Mouse (Mus musculus): ENCODE measurements around the gene Notch2. TPM values are rescaled to one million over a fixed set of nuclear protein-coding genes. Genes with fewer than 3 reads are reported as not detected.
A peak's percentile ranks its signal among the peaks of the same experiment; 100 is the strongest.
"Not testable (repeated sequence)": the region's sequence is repeated elsewhere in the genome, so short reads cannot be mapped to it uniquely, and the experiment has no call there.

Gene Notch2
- polyA plus RNA-seq, 1 experiment from 2014 or later: 11.5 TPM

DNA sequence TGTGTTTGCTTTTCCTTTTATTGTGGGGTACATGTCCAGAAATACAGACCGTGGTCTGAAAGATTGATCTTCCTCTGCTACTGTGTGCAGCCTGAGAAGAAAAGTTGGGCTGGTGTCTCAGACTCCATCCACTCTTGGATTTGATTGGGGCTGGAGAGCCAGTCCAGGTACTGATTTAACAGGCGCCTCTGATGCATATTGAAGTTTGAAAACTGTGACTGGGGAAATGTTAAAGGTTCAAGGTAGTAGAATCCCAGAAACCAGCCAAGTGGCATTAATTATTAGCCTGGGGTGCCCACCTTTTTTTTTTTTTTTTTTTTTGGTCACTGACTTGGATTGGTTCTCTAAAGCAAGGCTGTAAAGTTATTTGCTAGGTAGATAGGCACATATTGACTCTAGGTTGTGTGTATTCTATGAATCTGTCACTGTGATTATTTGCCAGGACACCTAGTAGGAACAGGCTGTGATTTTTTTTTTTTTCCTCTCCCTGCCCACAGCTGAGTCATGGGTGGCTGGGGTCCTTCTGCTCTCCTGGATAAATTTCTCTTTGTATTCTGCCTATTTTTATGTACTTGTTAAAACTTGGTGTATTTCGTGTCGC lies 31.5 kb downstream of the Notch2 start:
- Histone ChIP-seq H3K36me3 (no peaks in the 10 kb centered on the region), H3K4me3 (no peak overlapping the region), H3K4me2 (no peak overlapping the region), H3K9ac (no peak overlapping the region), H3K27ac (no peak overlapping the region), H3K27me3 (no peaks in the 10 kb centered on the region), H3K9me3 (replicated peaks) (no peaks in the 10 kb centered on the region), H3K4me1 (replicated peaks) (peaks cover 62% of the 10 kb centered on the region)
- WGBS: 82% methylated on average over 4 of the region's 4 CpGs
- no peak for ATAC-seq (replicated peaks; ENCODE audit: insufficient number of reproducible peaks, insufficient read depth, low FRiP score, low read depth)

DNA sequence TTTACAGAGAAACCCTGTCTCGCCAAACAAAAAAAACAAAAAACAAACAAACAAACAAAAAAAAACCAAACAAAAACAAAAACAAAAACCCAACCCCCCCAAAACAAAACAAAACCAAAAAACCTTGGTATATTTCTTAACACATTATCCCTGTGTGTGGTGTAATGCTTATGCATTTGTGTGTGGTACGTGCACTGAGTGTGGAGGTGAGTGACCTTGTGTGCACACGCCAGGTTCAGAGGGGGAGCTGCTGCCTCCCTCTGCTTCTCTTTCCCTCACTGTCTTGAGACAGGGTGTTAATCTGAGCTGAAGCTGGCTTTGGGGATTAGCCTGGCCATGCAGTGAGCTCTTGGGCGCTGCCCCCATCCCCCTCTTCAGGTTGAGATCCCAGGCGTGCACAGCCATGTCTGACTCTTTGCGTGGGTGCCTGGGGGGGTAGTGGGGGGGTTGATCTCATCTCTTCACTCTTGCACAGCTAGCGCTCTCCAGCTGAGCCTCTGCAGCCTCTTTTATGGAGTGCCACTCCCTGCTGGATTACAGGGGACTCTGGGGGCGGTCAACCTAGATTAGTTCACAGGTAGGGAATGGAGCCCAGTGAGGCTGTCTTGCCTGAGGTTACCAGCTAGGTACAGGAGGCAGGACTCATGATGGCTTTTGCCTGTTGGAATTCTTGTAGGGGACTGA lies 32.3 kb downstream of the Notch2 start:
- H3K4me1 ChIP-seq (replicated peaks): peaks cover 61% of the 10 kb centered on the region
- no peak for ATAC-seq (replicated peaks; ENCODE audit: insufficient number of reproducible peaks, insufficient read depth, low FRiP score, low read depth)
- no peaks in the 10 kb centered on the region for H3K27me3 ChIP-seq
- H3K4me3 ChIP-seq: no peak overlapping the region
- WGBS: 64% methylated on average over 8 of the region's 8 CpGs
- no peak overlapping the region for H3K9ac ChIP-seq
- H3K27ac ChIP-seq: peak overlapping the region; percentile 44
- no peak overlapping the region; the same call in 1 of the 2 replicates for H3K4me2 ChIP-seq
- H3K9me3 ChIP-seq (replicated peaks): no peaks in the 10 kb centered on the region
- no peaks in the 10 kb centered on the region for H3K36me3 ChIP-seq

DNA sequence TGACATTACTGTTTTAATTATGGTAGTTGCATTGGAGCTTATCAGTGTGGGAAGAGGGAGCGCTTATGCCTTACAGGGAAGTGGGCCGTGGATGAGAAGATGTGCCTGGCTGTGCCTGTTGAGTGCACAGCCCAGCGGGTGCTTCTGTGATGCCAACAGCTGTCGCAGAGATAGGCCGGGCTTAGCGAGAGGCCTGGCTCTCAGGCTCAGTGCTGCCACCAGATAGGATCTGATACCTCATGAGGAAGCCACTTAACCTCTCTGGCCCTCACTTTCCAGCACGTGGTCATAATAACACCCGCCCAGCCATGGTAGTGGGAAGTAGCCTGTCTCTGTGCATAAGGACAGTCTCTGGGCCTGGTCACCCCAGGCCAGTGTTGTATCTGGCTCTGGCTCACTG lies 33.0 kb downstream of the Notch2 start:
- no peak overlapping the region for H3K9ac ChIP-seq
- peak overlapping the region; percentile 44 for H3K27ac ChIP-seq
- no peak overlapping the region for H3K4me2 ChIP-seq
- no peaks in the 10 kb centered on the region for H3K9me3 ChIP-seq (replicated peaks)
- H3K36me3 ChIP-seq: no peaks in the 10 kb centered on the region
- ATAC-seq (replicated peaks; ENCODE audit: insufficient number of reproducible peaks, insufficient read depth, low FRiP score, low read depth): peak; percentile 58
- WGBS: 20% methylated on average over 8 of the region's 8 CpGs
- no peaks in the 10 kb centered on the region for H3K27me3 ChIP-seq
- H3K4me3 ChIP-seq: no peak overlapping the region
- peaks cover 58% of the 10 kb centered on the region for H3K4me1 ChIP-seq (replicated peaks)

DNA sequence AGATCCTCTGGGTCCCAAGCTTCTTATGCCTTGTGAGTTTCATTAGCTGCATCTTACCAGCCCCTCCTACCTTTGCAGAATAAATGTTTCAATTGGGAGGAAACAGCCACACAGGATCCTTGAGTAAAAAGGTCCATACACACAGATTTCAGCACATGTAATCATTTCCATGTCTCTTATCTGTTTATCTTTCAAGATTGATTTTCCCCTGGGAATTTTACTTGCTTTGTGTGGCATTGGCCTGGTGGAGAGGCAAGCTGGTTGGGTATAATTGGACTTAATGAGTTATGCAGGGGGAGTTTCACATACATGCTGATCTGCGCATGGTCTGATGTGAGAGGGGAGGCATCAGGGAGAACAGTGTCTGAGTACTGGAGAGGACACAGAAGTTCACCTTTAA lies 36.3 kb downstream of the Notch2 start:
- H3K9me3 ChIP-seq (replicated peaks): no peaks in the 10 kb centered on the region
- H3K9ac ChIP-seq: no peak overlapping the region
- peaks cover 43% of the 10 kb centered on the region for H3K4me1 ChIP-seq (replicated peaks)
- H3K27ac ChIP-seq: no peak overlapping the region
- H3K36me3 ChIP-seq: no peaks in the 10 kb centered on the region
- ATAC-seq (replicated peaks; ENCODE audit: insufficient number of reproducible peaks, insufficient read depth, low FRiP score, low read depth): no peak
- no peaks in the 10 kb centered on the region for H3K27me3 ChIP-seq
- WGBS: 97% methylated on average over 1 of the region's 1 CpGs
- no peak overlapping the region for H3K4me2 ChIP-seq
- H3K4me3 ChIP-seq: no peak overlapping the region

DNA sequence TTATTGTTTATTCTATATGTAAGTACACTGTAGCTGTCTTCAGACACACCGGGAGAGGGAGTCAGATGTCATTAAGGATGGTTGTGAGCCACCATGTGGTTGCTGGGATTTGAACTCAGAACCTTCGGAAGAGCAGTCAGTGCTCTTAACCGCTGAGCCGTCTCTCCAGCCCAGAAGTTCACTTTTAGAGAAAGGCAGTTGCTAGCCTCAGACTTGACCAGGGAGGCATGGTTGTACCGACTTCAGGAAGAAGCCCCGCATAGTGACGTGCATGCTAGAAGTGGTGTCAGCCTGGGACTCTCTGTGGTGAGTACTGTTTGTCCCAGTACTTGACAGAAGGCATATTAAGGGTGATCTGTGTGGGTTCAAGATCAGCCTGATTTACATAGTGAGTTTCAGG lies 36.8 kb downstream of the Notch2 start:
- H3K4me3 ChIP-seq; H3K27me3 ChIP-seq; H3K4me2 ChIP-seq; H3K27ac ChIP-seq; H3K9ac ChIP-seq; H3K9me3 ChIP-seq (replicated peaks); ATAC-seq (replicated peaks; ENCODE audit: insufficient number of reproducible peaks, insufficient read depth, low FRiP score, low read depth); H3K36me3 ChIP-seq: not testable (repeated sequence)
- peaks cover 46% of the 10 kb centered on the region for H3K4me1 ChIP-seq (replicated peaks)
- 91% methylated on average over 7 of the region's 7 CpGs for WGBS

DNA sequence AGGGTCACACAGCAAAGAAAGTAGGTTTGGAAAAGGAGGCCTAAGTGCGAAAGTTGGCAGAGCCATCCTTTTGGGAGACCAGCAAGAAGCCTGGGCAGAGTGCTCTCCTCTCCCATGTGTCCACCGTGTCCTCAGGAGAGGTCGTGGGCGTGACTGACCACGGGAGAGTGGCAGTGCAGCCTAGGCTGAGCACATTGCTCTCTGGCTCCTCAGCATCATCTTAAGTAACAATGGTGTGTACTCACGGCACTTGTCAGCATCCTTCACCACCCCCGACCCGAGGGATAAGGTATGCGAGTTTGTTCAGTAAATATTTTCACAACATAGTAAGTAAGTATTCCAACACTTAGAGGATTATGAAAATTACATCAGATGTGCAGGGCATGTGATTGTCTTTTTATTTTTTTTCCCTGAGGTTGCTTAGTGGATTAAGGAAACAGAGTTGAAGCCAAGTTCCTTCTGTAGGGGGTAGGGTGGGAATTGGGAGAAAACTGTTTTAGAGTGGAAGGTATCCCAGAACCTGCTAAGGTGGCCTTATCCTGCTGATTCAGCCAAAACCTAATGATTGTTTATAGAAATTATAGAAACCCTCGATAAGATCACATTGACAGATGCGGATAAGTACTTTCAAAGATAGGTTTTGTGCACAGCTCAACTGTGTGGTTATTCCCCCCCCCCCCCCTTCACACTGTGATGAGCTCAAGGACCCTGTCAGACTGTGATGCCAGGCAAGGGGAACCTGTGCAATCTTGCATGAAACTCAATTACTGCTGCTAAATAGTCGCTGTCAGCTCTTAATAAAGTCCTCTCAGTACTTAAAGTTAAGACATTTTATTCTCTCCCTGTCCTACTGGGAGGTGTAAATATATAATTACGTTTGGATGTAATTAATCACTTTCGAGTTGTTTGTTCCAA lies 37.4 kb downstream of the Notch2 start:
- Histone ChIP-seq H3K9ac (no peak overlapping the region), H3K4me1 (replicated peaks) (peaks cover 48% of the 10 kb centered on the region), H3K4me2 (no peak overlapping the region), H3K36me3 (no peaks in the 10 kb centered on the region), H3K4me3 (no peak overlapping the region), H3K27me3 (no peaks in the 10 kb centered on the region), H3K27ac (no peak overlapping the region), H3K9me3 (replicated peaks) (no peaks in the 10 kb centered on the region)
- ATAC-seq (replicated peaks; ENCODE audit: insufficient number of reproducible peaks, insufficient read depth, low FRiP score, low read depth): no peak
- 74% methylated on average over 14 of the region's 14 CpGs for WGBS

DNA sequence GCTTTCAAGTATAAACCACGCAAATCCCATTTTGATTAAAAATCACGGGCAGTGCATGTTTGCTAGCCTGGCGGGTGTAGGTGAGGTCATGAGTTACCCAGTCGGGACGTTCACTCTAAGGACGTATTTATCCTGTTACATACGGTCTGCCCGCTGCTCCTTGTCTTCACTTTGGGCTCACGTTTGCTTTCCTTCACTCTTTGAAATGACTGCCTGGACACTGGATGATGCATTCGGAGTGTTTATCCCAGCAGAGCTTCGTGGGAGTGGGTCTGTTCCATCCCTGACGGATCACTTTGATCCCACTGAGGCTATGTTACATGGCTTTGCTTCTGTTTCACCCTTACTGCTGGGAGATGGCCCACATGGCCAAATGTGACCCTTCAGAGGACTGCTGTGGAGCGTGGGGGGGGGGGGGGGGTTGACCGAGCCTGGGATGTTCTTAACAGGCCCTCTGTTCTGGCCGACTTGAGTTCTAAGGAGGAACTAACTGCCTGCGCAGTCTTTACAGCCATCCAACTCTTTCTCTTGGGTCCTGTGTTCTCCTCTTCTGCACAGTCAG lies 38.2 kb downstream of the Notch2 start:
- Histone ChIP-seq H3K9me3 (replicated peaks) (no peaks in the 10 kb centered on the region), H3K27ac (no peak overlapping the region), H3K4me3 (no peak overlapping the region), H3K9ac (no peak overlapping the region), H3K4me1 (replicated peaks) (peaks cover 48% of the 10 kb centered on the region), H3K4me2 (no peak overlapping the region), H3K36me3 (no peaks in the 10 kb centered on the region), H3K27me3 (no peaks in the 10 kb centered on the region)
- no peak for ATAC-seq (replicated peaks; ENCODE audit: insufficient number of reproducible peaks, insufficient read depth, low FRiP score, low read depth)
- 65% methylated on average over 16 of the region's 16 CpGs for WGBS

DNA sequence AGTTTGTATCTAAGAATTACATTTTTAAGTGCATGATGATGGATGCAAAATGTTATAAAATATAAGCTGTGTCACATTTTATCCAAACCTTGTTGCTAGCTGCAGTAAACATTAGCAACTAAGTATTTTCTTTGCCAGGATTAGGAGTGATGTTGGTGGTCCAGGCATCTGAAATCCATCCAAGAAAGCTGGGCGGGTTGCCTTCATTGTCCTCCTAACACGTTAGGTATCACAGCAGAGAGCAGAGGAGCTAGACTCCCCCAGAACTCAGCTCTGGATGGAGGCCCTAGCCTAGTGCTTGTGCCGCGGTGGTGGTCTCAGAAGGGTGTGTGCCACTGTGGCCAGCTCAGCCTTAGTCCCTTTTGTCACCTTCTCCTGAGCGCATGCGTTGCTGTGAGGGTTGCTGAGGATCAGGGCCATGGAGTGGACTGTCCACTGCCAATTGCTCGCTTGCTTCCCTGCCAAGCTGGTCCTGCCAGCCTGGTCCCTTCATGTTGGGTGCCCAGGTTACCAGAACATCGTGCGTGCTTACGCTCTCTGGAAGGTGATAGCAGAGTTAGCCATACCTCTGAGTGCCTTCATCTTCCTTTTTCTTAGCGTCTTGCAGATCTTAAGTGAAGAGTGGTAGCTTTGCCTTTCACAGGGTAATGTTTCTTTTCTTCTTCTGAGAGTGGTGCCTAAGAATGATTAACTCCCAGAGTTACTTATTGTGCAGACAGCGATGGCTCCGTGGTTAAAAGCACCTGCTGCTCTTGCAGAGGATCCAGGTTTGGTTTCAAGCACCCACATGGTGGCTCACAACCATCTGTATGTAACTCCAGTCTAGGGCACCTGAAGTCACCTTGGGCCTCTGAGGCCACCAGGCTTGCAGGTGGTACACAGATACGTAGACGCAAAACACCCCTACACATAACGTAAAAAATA lies 39.4 kb downstream of the Notch2 start:
- ATAC-seq (replicated peaks; ENCODE audit: insufficient number of reproducible peaks, insufficient read depth, low FRiP score, low read depth): no peak
- Histone ChIP-seq H3K9me3 (replicated peaks) (no peaks in the 10 kb centered on the region), H3K36me3 (no peaks in the 10 kb centered on the region), H3K4me1 (replicated peaks) (peaks cover 40% of the 10 kb centered on the region), H3K4me2 (no peak overlapping the region), H3K9ac (no peak overlapping the region), H3K27me3 (no peaks in the 10 kb centered on the region), H3K27ac (no peak overlapping the region), H3K4me3 (no peak overlapping the region)
- WGBS: 84% methylated on average over 16 of the region's 16 CpGs

DNA sequence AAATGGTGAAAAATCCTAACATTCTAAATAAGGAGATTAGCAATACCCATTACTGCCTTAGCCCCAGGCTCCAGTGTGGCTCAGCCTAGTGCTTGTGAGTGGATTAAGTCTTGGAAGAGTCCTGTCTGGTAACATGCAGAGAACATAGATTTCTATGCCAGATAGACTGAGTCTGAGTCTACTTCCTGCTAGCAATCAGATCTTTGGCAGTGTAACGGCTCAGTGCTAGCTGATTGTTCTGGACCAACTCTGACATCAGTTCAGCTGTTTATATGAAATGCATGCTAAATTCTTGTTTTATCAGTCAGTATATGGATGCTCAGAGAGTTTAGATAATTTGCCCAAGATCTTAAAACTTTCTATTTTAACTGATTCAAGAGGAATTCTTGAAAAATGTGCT lies 40.5 kb downstream of the Notch2 start:
- Histone ChIP-seq H3K9ac (no peak overlapping the region), H3K4me2 (no peak overlapping the region), H3K9me3 (replicated peaks) (no peaks in the 10 kb centered on the region), H3K4me3 (no peak overlapping the region), H3K4me1 (replicated peaks) (peaks cover 42% of the 10 kb centered on the region), H3K27me3 (no peaks in the 10 kb centered on the region), H3K36me3 (no peaks in the 10 kb centered on the region), H3K27ac (no peak overlapping the region)
- WGBS: 57% methylated on average over 1 of the region's 1 CpGs
- no peak for ATAC-seq (replicated peaks; ENCODE audit: insufficient number of reproducible peaks, insufficient read depth, low FRiP score, low read depth)

DNA sequence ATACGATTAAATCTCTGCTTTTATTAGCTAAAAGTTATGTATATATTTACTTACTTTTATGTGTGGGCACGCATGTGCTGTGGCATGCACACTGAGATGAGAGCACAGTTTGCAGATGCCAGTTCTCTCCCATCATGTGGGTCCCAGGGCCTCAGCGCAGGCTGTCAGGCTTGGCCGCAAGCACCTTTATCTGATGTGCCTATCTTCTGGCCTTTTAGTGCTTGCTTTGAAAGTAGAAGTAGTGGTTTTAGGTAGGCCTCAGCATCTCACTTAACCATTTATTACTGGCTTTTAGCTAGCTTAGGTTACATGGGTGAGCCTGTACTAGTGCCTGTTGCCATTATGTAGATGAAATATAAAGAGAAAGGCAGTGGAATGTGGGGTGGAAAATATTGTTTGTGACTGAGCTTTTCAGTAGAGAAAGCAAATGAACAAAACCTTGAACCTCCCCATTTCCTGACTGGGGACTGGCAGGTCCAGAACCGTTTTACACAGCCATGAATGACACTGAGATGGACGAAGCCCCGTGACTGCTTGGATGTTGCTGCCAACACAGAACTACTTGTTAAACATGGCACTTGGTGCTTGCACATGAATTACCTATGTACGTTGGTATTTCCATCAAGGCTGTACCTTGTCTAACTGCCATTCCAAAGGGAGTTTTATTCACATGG lies 41.1 kb downstream of the Notch2 start:
- H3K9ac ChIP-seq: no peak overlapping the region
- no peak for ATAC-seq (replicated peaks; ENCODE audit: insufficient number of reproducible peaks, insufficient read depth, low FRiP score, low read depth)
- H3K27ac ChIP-seq: no peak overlapping the region
- no peaks in the 10 kb centered on the region for H3K27me3 ChIP-seq
- 73% methylated on average over 8 of the region's 8 CpGs for WGBS
- peaks cover 43% of the 10 kb centered on the region for H3K4me1 ChIP-seq (replicated peaks)
- no peaks in the 10 kb centered on the region for H3K36me3 ChIP-seq
- H3K4me2 ChIP-seq: no peak overlapping the region
- H3K9me3 ChIP-seq (replicated peaks): no peaks in the 10 kb centered on the region
- no peak overlapping the region for H3K4me3 ChIP-seq
